Mouse (Mus musculus) kidney, embryonic 14.5 days (tissue): ENCODE results near the gene Nprl3. TPM values are rescaled to one million over a fixed set of nuclear protein-coding genes. Genes with fewer than 3 reads are reported as not detected.

Experiments
- ATAC-seq: fragments of 200-750 bp; cut with Nextera tagmentation; 2 replicates; pipeline ENCODE4 v1.8.0; 2017; ENCODE audit warnings: moderate number of reproducible peaks, mild to moderate bottlenecking, moderate TSS enrichment, moderate library complexity; ENCODE audit not compliant: low FRiP score, low TSS enrichment
- H3K27ac ChIP-seq: fragments of 300-500 bp; sonication (generic); 2 replicates; pipeline ENCODE4 v1.5.1; 2014; ENCODE audit warnings: low read depth, mild to moderate bottlenecking, low read length, moderate library complexity, mixed read lengths
- H3K27me3 ChIP-seq: fragments of 300-500 bp; sonication (generic); 2 replicates; pipeline ENCODE4 v1.6.1; 2014; ENCODE audit warnings: mild to moderate bottlenecking, low read length; ENCODE audit not compliant: control insufficient read depth, insufficient read depth
- H3K36me3 ChIP-seq: fragments of 300-500 bp; sonication (generic); 2 replicates; pipeline ENCODE4 v1.6.1; 2014; ENCODE audit warnings: low read length, mixed read lengths; ENCODE audit not compliant: control insufficient read depth, insufficient read depth
- H3K4me1 ChIP-seq: fragments of 300-500 bp; sonication (generic); 2 replicates; pipeline ENCODE4 v1.6.1; 2014; ENCODE audit warnings: low read length, mixed read lengths; ENCODE audit not compliant: control insufficient read depth, insufficient read depth
- H3K4me2 ChIP-seq: fragments of 300-500 bp; sonication (generic); replicated peaks from 2 replicates; pipeline ENCODE4 v1.6.1; 2014; ENCODE audit warnings: low read depth, mild to moderate bottlenecking, low read length
- H3K4me3 ChIP-seq: fragments of 300-500 bp; sonication (generic); 2 replicates; pipeline ENCODE4 v1.5.1; 2014; ENCODE audit warnings: mild to moderate bottlenecking, low read length
- H3K9ac ChIP-seq: fragments of 300-500 bp; sonication (generic); 2 replicates; pipeline ENCODE4 v1.6.1; 2014; ENCODE audit warnings: low read depth, mild to moderate bottlenecking, low read length, moderate library complexity
- H3K9me3 ChIP-seq: fragments of 300-500 bp; sonication (generic); 2 replicates; pipeline ENCODE4 v1.6.1; 2016; ENCODE audit warnings: low read length; ENCODE audit not compliant: control insufficient read depth
- WGBS: fragments of 180-500 bp; shearing (Covaris S2); extraction: QIAGEN DNeasy Blood & Tissue Kit; methylation state at CpG from one replicate; pipeline ENCODE4 v1.1.7; 2014; 5-methylcytosine and 5-hydroxymethylcytosine counted together
- polyA plus RNA-seq: library from polyadenylated mRNA; unstranded; fragments of >200 nt; fragmentation: Nextera tagmentation; extraction: Ambion mirVana; gene quantifications from 2 replicates; pipeline ENCODE4 v1.2.1, GENCODE M21; 2014

Gene Nprl3
- polyA plus RNA-seq, 1 experiment from 2014 or later = 45.5 TPM

- Histone ChIP-seq H3K27ac (no peak overlapping the region), H3K4me3 (no peak overlapping the region), H3K9ac (no peak overlapping the region), H3K4me1 (no peaks in the 10 kb centered on the region), H3K9me3 (no peaks in the 10 kb centered on the region), H3K4me2 (no peak overlapping the region), H3K36me3 (no peaks in the 10 kb centered on the region), H3K27me3 (peaks cover 5% of the 10 kb centered on the region; the same call in 1 of the 2 replicates)
- WGBS = 71% methylated on average over 21 of the region's 21 CpGs
- no peak for ATAC-seq
Measured at GRCm38 (mm10) chr11:32277736-32278457, 10.4 kb upstream of the Nprl3 start.

DNA sequence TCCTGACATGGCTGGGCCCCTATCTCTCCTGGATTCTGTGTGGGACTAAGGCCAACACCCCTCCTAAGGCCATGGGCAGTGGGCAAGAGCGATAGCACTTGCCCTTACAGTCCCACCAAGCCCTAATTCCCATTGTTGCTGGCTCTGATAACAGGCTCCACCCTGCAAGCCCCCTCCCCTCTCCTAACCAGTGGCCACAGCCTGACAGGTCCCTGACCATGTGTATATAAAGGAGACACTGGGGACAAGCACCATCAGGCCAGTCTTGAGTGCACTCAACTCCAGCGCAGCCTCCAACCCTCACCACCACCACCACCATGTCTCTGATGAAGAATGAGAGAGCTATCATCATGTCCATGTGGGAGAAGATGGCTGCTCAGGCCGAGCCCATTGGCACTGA is 8.8 kb upstream of the Nprl3 start, which contains the start of gene Hba-x:
Hba-x (plus strand) TSS at position 54 of the 400 bp plus-strand sequence.
- no peaks in the 10 kb centered on the region for H3K36me3 ChIP-seq
- no peak within 1 kb of the TSS for H3K9ac ChIP-seq
- no peaks in the 10 kb centered on the region for H3K9me3 ChIP-seq
- no peak within 1 kb of the TSS for H3K4me3 ChIP-seq
- WGBS = 70% methylated on average over 3 of the region's 3 CpGs
- H3K4me2 ChIP-seq = no peak within 1 kb of the TSS
- no peak within 1 kb of the TSS for H3K27ac ChIP-seq
- no peak for ATAC-seq
- no peaks in the 10 kb centered on the region for H3K4me1 ChIP-seq
- peaks cover 4% of the 10 kb centered on the region; the same call in 1 of the 2 replicates for H3K27me3 ChIP-seq

- no peaks in the 10 kb centered on the region for H3K9me3 ChIP-seq
- H3K4me3 ChIP-seq = no peak overlapping the region
- no peak overlapping the region for H3K9ac ChIP-seq
- WGBS = 41% methylated on average over 4 of the region's 4 CpGs
- 0 out of 2 replicates have a peak, but pooled peaks cover 7% of the 10 kb centered on the region for H3K4me1 ChIP-seq
- H3K4me2 ChIP-seq = no peak overlapping the region
- H3K27me3 ChIP-seq = 0 out of 2 replicates have a peak, but pooled peaks cover 2% of the 10 kb centered on the region
- ATAC-seq = no peak
- H3K27ac ChIP-seq = no peak overlapping the region
- H3K36me3 ChIP-seq = no peaks in the 10 kb centered on the region
Measured at GRCm38 (mm10) chr11:32271178-32271577, 3.7 kb upstream of the Nprl3 start.

DNA sequence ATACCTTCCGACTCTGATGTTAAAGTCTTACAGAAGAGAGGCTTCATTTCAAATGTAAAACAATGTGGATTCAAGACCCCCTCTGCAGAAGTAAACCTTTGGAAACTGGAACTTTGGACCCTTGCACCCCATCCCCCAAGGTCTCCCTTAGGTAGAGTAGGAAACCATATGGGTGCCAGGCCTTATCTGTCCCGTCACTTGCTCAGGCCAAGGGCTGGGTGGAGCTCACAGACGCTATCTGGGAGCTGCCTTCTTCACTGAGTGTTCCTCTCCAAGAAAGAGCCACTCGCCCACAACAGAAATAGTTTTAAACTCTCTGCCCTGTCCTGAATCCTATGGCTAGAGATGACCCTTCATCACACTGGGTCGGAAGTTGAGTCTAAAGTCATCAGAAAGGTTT is 1.4 kb upstream of the Nprl3 start:
- no peak overlapping the region for H3K27ac ChIP-seq
- H3K36me3 ChIP-seq = no peaks in the 10 kb centered on the region
- 0 out of 2 replicates have a peak, but pooled peaks cover 2% of the 10 kb centered on the region for H3K27me3 ChIP-seq
- no peak for ATAC-seq
- WGBS = 89% methylated on average over 5 of the region's 5 CpGs
- H3K4me1 ChIP-seq = 0 out of 2 replicates have a peak, but pooled peaks cover 7% of the 10 kb centered on the region
- no peak overlapping the region for H3K9ac ChIP-seq
- H3K9me3 ChIP-seq = no peaks in the 10 kb centered on the region
- no peak overlapping the region for H3K4me3 ChIP-seq
- no peak overlapping the region for H3K4me2 ChIP-seq

- H3K4me2 ChIP-seq = peak overlapping the region; percentile 62
- H3K4me3 ChIP-seq = peak overlapping the region; percentile 61
- H3K27me3 ChIP-seq = 0 out of 2 replicates have a peak, but pooled peaks cover 2% of the 10 kb centered on the region
- H3K4me1 ChIP-seq = 0 out of 2 replicates have a peak, but pooled peaks cover 7% of the 10 kb centered on the region
- H3K36me3 ChIP-seq = no peaks in the 10 kb centered on the region
- 28% methylated on average over 5 of the region's 5 CpGs for WGBS
- H3K9ac ChIP-seq = peak overlapping the region; percentile 81
- no peaks in the 10 kb centered on the region for H3K9me3 ChIP-seq
- peak overlapping the region; percentile 84 for H3K27ac ChIP-seq
- peak; percentile 7; the same call in 1 of the 2 replicates for ATAC-seq
Measured at GRCm38 (mm10) chr11:32267964-32268363, 457 bp upstream of the Nprl3 start.

GRCm38 (mm10) chr11:32266776-32267175 is 731 bp downstream of the Nprl3 start:
- peak overlapping the region; percentile 61 for H3K4me3 ChIP-seq
- H3K27ac ChIP-seq = peak overlapping the region; percentile 84
- no peak for ATAC-seq
- H3K27me3 ChIP-seq = 0 out of 2 replicates have a peak, but pooled peaks cover 2% of the 10 kb centered on the region
- 24% methylated on average over 6 of the region's 6 CpGs for WGBS
- H3K9ac ChIP-seq = peak overlapping the region; percentile 81
- peak overlapping the region; percentile 62 for H3K4me2 ChIP-seq
- H3K9me3 ChIP-seq = no peaks in the 10 kb centered on the region
- H3K36me3 ChIP-seq = no peaks in the 10 kb centered on the region
- H3K4me1 ChIP-seq = 0 out of 2 replicates have a peak, but pooled peaks cover 7% of the 10 kb centered on the region

DNA sequence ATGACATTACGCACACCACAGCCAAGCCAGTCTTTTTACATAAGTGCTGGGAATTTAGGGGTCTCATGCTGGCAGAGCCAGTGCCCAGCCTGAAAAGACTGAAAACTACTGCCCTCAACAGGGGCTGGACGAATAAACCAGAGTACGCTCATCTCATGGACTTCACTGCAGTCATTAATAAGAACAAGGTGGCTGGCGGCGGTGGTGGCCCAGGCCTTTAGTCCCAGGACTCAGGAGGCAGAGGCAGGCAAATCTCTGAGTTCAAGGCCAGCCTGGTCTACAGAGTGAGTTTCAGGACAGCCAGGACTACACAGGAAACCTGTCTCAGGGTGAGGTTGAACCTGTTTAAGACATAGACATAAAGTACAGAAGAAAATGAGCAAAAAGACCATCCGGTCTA is 1.3 kb downstream of the Nprl3 start:
- Histone ChIP-seq H3K27ac (no peak overlapping the region), H3K4me3 (no peak overlapping the region), H3K9ac (no peak overlapping the region), H3K9me3 (no peaks in the 10 kb centered on the region), H3K36me3 (no peaks in the 10 kb centered on the region), H3K27me3 (no peaks in the 10 kb centered on the region), H3K4me1 (0 out of 2 replicates have a peak, but pooled peaks cover 7% of the 10 kb centered on the region), H3K4me2 (no peak overlapping the region)
- 93% methylated on average over 6 of the region's 6 CpGs for WGBS
- ATAC-seq = no peak

- Histone ChIP-seq H3K27me3 (no peaks in the 10 kb centered on the region), H3K36me3 (peaks cover 9% of the 10 kb centered on the region), H3K4me3 (no peak overlapping the region), H3K9me3 (no peaks in the 10 kb centered on the region), H3K27ac (no peak overlapping the region), H3K4me2 (no peak overlapping the region), H3K4me1 (0 out of 2 replicates have a peak, but pooled peaks cover 7% of the 10 kb centered on the region), H3K9ac (no peak overlapping the region)
- WGBS = 87% methylated on average over 3 of the region's 3 CpGs
- no peak for ATAC-seq
Measured at GRCm38 (mm10) chr11:32265117-32265738, 2.3 kb downstream of the Nprl3 start.
